Mouse (Mus musculus) c-Kit-negative CD71-positive TER-119-positive erythroid progenitor cells, embryonic 14.5 days (primary cell): ENCODE data around the gene Cdkn1b.

Source experiments
- DNase-seq: peaks from one replicate; pipeline ENCODE4 v3.0.0-alpha.2; 2013; ENCODE audit warnings: low read depth, low spot score

Cdkn1b gene

DNA sequence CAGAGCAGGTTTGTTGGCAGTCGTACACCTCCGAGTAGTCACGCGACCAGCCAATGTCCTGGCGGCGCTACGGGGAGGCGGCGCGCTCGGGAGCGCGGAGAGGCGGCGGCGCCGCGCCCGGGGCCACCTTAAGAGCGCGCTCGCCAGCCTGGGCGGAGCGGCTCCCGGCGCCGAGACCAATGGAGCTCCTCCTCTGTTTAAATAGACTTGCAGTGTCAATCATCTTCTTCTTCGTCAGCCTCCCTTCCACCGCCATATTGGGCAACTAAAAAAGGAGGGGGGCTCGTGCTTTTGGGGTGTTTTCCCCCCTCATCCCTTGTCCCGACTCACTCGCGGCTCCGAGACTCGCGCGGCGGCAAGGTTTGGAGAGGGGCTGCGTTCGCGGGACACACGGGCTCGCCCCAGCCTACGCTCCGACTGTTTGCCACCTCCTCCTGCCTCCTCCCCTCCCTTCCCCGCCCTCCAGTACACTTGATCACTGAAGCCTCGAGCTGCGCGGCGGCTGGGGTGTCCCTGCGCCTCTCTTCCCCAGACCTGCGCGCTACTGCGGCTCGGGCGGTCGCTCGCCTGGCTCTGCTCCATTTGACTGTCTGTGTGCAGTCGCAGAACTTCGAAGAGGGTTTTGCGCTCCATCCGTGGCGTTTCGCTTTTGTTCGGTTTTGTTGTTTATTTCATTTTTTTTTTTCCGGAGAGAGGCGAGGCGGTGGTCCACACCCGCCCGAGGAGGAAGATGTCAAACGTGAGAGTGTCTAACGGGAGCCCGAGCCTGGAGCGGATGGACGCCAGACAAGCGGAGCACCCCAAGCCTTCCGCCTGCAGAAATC is at the start of gene Cdkn1b:
Cdkn1b (plus strand) TSS at position 212 of the 824 bp plus-strand sequence.
- DNase-seq, result peak; percentile 83

DNA sequence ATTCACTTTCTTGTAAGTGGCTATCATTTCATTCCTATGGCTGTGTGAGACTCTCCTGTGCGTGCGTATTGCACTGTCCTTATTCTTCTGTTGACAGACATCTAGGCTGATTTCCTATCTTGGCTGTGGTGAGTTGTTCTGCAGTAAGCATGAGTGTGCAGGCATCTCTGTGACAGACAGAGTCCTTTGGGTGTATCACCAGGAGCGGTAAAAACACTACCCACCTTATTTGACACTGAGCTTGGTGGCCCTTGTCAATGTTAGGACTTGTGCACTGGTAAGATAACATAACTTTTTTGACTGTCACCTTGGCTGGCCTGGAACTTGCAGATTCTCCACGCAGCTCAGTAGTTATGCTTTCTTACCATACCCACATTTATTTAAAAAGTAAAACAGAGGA is 49.3 kb upstream of the Cdkn1b start:
- DNase-seq, result no peak

DNA sequence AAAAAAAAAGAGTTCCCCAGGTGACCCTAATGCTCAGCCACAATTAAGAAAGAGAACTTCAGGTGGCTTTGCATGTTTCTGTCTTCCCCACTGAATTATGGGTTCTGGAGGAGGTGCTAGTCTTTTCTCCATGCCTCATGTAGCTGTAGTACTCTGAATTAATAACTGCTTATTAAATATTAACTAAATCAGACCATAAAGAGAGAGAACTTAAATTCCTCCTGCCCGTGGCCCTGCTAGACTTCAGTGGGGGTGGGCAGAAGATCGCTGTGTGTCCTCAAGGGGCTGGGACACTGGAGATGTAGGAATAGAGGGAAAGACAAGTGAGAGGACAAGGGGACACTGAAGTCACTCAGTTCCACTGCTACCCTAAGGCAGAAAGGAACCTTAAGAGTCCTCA is 48.0 kb upstream of the Cdkn1b start:
- DNase-seq, result no peak

DNA sequence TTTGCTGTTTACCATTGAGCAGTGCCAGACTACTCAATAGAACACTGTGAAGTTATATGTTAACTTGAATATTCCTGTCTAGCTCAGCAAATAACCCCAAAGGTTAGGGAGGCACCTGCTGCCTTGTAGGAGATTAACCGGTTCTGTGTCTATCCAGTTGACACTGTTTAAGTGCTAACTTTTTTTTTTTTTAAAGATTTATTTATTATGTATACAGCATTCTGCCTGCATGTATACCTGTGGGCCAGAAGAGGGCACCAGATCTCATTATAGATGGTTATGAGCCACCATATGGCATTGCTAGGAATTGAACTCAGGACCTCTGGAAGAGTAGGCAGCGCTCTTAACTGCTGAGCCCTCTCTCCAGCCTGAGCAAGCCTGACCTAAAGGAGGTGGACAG is 47.2 kb upstream of the Cdkn1b start:
- DNase-seq, result no peak

DNA sequence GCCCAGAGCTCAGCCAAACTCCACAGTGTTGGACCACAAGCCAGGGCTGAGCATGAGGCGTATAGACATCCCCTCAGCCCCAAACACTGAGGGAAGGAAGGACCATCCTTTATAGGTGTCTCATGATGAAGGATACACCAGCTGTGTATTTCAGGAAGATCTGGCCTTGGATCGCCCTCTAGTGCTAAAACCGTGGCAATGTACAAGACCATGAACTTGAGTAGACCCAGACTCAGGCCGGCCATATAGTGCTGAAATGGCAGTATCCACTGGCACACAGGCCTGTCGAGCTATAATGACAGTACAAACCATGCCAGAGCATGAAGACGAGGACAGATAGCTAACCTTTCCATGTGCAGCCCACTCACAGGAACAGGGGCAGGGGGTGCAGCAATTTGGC is 43.4 kb upstream of the Cdkn1b start:
- DNase-seq, result no peak

DNA sequence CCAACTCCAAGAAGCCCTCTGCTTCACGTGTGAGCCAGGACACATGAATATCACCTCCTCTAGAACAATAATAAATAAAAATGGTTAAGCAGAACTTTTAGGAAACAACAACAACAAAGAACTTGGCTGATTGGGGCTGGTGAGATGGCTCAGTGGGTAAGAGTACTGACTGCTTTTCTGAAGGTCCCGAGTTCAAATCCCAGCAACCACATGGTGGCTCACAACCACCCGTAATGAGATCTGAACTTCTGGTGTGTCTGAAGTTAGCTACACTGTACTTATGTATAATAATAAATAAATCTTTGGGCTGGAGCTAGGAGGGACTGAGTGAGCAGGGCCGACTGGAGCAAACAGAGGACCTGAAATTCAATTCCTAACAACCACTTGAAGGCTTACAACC is 42.9 kb upstream of the Cdkn1b start:
- no peak for DNase-seq

DNA sequence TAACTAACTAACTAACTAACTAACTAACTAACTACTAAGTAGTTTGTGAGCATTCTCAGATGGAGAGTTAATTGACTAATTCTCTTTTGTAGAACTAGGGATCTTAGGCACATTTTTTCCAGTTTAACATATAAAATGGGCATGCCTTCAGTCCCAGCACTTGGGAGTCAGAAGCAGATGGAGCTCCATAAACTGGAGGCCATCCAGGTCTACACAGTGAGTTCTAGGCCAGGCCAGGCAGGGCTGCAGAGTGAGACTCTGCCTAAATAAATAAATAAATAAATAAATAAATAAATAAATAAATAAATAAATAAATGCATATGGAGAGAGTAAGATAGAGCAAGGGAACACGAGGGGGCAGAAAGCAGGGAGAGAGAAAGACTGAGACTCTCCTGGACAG is 42.3 kb upstream of the Cdkn1b start:
- DNase-seq, result no peak

DNA sequence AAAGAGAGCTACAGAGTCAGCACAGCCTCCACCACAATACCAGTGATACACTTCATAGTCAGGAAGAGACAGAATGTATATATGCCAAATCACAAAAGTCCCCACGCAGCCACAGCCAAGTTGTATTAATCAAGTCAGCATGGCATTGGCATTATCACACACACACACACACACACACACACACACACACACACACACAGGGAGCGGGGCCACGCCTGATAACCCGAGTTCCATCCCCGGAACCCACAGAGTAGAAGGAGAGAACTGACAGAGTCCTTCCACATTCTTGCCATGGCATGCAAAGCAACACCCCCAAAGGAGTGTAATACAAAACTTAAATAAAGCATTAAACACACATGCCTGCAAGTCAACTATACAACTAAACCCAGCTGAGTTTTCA is 40.6 kb upstream of the Cdkn1b start:
- DNase-seq, result no peak

DNA sequence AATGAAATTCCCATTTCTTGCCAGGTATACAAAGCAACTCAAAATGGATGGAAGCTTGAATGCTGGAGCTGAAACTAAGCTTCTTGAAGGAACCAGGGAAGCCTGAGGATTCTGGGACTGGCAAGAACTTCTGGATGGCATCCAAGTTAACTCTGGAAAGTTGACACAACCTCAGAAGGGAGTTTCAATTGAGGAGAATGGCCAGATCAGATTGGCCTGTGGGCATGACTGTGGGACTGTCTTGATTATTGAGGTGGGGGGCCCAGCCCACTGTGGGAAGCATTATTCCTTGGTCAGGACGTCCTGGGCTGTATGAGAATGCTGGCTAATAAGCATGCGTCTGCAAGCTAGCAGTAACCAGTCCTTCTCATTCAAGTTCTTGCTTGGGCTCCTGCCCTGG is 40.2 kb upstream of the Cdkn1b start:
- DNase-seq, result no peak

DNA sequence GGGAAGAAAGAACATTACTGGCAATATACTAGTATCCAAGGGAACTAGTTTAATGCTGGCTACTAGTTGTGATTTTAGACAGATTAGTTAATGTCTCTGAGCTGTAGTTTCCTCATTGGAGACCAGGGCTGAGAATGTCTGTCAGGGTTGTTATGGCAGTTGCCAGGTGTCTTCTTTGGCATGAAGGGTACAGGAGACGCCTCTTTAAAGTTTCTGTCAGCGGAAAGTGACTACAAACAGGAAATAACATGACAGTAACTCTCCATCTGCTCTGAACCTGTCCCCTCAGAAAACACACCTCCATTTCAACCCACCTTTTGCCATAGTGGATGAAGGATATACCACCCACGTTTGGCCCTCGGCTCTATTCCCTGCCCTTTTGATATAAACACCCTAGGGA is 36.5 kb upstream of the Cdkn1b start:
- no peak for DNase-seq

DNA sequence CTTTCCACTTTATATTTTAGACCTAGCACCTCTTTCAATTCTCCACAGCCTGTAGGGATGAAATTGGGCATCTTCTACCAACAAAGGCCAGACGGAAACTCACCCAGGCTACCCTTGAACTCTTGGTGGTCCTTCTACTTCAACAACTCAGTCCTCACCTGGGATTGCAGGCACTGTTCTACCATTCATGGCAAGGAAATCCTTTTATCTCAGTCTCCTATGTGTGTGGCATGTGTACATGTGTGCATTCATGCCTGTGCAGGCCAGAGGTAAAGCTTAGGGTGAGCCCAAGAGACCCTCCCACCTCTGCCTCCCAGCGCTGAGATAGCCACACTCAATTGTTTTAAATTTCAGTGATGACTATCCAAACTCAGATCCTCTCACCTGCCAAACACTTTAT is 34.7 kb upstream of the Cdkn1b start:
- no peak for DNase-seq

DNA sequence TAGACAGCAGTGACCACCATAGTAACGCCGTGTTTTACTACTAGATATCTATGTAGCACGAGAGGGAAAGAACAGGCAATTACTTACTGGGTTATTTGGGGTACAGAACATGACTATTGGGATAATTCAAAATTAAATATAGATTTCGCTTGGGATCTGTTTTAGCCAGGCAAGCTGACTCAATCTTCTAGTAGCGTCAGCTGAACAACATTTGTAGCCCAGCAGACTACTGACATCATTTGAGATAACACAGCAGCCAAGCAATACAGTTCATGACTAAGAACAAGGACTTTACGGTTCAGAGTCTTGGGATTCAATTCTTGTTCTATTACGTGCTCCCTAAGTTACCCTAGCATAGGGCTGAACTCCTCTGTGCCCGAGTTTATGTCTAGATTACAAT is 33.7 kb upstream of the Cdkn1b start:
- DNase-seq, result no peak

DNA sequence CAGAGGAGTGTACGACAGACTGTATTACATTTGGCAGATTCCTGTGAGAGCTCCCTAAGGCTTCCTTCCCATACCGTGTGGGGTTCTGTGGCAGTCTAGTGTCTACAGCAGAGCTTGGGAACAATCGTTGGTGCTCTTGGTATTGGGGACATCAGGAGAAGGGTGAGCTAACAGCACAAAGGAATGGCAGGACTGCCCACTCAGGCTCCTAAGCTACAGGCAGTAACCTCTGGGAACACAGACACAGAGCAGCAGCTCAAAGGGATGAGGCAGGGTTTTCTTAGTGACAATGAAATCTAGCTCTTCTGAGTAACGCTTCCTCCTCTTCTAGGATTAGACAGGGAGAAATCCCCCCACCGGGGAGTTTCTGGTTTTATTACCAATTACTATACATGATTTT is 33.2 kb upstream of the Cdkn1b start:
- DNase-seq, result no peak

DNA sequence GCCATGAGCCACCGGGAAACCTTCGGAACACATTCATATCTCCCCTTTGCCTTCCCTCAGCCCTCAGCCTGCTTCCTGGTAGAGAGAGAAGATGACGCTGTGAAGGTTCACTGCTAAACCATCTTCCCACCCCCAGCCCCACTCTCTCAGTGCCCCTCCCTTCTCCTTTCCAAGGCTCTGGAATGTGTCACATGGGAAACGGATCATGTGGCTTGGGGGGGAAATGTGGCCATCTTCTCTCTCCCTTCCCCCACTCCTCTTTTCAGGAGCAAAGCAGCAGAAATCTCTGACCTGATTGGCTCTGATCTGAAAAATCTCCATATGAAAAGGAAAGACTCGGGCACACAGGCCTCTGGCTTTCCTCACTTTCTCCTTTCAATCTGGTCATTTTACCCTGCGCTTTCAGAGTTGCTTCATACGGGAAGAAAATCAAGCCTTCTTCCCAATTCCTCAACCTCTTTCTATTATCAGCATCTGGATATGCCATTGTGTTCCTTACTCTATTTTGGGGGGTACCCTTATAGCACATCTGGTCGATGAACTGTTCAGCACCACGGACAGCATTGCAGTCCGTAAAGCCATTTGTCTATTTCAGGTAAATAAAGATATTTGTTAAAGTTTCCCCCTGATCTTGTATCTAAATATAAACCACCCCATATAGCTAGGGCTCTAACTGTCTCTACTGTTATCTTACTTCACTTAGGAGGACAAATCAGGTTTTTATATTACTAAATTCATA is 32.3 kb upstream of the Cdkn1b start:
- DNase-seq, result no peak

DNA sequence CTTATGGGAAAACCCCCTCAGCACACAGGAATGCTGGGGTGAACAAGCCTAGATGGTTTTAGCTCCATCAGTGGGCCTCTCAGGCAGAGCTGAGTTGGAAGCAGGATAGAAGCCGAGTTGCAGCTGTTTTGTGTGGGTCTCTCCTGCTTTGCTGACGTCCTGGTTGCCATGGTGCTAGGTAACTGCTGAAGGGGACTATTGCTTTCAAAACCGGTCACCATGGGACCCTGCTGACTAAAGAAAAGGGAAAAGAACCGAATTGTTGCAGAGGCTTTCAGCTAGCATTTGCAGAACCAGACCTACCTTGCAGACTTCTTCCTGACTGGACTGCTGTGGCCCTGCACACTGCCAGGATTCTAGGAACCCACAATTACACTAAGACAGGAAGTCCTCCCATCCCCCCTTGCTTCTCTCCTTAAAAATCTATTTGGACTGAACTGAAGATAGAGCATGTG is 31.6 kb upstream of the Cdkn1b start:
- DNase-seq, result no peak

DNA sequence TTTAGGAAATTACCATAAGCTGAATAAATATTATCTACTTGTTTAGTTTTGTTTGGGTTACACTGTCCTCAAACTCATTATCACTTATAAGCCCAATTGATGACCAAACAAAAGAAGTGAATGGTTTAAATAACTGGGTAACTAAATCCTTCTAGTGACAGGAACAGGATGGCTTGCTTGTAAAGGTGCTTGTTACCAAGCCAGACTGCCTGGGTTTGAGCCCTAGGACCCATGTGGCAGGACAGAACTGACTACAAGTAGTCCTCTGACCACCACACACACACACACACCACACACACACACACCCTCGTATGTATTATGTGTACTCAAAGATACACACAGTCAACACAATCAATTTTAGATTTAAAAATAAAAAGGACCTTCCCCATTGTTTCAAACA is 30.4 kb upstream of the Cdkn1b start:
- DNase-seq, result no peak

DNA sequence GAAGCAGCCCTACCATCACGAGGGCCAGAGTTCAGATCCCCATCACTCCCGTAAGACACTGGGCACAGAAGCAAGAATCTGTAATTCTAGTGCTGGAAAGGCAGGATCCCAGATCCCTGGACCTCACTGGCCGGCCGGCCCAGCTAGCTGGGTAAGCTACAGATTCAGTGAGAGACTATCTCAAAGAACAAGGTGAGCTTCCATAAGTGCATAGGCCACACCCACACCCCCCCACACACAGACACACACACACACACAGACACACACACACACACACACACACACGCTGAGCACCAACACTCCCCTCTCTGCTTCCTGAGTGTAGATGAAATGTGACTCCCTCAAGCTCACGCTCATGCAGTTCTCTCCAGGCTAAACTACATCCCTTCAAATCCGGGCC is 29.8 kb upstream of the Cdkn1b start:
- no peak for DNase-seq

DNA sequence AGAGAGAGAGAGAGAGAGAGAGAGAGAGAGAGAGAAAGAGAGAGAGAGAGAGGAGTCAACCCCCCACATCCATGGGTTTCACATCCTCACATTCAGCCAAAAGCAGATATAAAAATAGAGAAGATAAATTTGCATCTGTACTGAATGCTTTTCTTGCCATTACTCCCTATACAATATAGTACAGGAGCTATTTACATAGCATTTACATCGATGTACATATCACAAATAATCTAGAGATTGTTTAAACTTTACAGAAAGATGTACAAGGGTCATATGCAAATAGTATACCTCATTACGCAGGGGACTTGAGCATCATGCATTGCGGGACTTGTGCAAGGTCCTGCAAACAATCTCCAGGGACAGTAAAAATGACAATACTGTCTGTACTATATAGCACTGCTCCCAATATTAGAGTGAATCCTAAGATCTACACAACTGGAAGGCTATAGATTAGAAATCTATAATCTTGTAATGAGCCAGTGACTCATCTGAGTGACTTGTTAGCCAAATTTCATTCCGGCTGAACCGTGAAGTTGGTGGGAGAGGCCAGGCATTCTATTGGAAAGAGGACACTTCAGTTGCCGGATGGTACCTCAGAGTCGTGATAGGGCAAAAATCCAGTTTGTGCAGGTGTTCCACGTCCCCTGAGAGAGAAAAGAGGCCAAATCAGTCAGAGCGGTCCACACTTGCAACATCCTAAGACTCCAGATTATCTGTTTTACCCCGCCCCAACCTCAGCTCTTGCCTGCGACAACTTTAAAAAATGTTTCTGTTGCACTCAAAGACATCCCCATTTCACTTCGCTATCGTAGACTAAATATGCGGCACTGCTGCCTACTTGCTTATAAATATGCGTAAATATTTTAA is 23.4 kb upstream of the Cdkn1b start:
- DNase-seq, result peak; percentile 42

DNA sequence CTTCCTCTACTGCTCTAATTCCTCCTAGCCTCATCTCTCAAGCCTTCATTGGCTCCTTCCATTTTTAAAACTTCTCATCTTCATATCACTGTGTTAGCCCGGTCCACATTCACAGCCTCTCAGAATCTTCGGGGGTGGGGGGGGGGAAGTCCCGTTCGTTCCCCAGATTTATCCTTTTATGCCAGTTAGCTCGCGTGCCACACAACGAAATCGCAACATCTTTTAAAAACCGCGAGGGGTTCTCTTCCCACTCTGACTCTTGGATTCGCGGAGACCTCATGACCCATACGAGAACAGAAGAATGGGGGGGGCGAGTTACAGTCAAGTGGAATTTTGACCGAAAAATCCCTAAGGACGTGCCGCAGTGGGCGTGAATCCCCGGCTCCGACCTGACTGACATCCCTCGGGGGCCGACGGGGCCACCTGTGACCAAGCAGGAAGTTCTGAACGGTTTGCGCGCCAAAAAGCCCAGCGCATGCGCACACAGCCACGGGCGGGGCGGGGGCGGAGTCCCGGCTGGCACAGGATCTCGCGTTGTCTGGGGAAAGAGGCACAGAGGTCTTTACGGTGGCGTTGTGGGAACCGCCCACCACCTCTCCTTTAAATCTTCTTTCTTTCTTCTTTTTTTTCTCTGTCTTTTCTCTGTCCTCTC is 22.6 kb upstream of the Cdkn1b start:
- peak; percentile 93 for DNase-seq

DNA sequence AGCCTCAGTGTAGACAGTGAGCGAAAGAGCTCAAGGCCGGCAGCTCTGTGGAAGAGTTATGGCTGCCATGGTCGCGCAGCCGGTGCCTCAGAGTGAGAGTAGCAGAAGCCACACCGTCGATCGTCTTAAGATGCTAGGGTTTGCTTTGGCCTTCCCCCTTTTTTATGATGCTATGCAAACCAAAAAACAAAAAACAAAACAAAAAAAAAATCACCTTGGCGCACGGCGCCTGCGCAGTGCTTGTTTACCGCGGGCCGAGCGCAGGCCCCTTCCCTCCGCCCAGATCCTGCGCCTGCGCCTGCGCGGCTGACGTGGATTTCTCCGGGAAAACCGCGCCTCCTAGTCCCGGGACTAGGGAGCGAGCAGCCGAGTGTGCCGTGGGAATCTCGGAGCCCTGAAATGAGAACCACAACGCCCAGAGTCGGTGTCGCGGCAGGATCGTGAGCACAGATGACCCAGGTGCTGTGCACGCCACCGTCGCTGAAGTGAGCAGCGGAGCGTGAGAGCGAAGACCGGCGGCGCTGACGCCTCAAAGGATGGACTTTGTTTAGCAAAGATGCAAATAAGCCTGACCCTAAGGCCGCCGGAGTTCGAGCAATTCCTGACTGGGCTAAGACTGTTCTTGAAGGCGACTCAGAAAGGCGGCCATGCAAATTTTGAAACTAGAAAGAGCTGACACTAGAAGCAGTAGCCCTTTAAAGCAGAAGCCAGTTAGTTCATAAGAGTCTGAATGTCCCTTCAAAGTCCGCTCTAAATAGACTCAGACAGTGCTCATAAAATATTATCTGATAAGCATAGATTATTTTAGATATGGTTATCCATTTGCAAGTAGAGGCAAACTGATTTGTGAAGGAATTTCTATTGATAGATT is 21.9 kb upstream of the Cdkn1b start, which contains the start of gene Gpr19:
Gpr19 (minus strand) TSS at position 484 of the 871 bp plus-strand sequence.
- DNase-seq, result peak; percentile 73

DNA sequence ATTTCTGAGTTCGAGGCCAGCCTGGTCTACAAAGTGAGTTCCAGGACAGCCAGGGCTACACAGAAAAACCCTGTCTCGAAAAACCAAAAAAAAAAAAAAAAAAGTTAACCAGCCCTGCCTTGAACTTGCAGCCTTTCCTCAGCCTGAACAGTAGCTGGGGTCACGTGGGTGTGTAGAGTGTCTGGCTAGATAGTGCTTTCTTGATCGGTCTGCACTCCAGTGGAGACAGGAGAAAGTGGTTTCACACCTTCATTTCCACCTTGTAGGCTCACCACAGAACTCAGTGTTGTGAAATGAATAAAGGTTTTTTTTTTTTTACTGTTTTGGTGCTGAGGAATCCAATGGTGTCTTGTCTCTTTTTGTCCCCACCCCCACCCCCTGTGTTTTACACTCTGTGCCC is 16.8 kb upstream of the Cdkn1b start:
- no peak for DNase-seq
